Mouse (Mus musculus) CD4-positive, CD25-positive, alpha-beta regulatory T cell, adult 2 months (primary cell): ENCODE data around the gene Sufu.

Experiments used
- DNase-seq: peaks from one replicate; pipeline ENCODE4 v3.0.0-alpha.2; 2012; ENCODE audit warnings: low read depth, low spot score

The Sufu gene

DNA sequence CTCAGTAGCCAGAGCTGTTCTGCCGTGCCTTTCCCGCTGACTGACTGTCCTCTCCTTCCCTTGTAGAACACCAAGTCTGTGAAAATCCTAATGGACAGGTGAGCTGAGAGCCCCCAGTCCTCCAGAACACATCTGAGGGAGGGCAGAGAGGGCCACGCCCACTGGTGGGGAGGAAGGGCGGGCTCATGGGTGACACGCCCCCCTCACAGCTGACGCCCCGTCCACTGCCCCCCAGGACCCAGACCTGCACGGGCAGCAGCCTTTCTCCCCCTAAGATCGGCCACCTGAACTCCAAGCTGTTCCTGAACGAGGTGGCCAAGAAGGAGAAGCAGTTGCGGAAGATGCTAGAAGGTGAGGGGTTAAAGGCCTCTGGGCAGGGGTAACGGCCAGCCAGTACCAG is 117.7 kb downstream of the Sufu start:
- no peak for DNase-seq

DNA sequence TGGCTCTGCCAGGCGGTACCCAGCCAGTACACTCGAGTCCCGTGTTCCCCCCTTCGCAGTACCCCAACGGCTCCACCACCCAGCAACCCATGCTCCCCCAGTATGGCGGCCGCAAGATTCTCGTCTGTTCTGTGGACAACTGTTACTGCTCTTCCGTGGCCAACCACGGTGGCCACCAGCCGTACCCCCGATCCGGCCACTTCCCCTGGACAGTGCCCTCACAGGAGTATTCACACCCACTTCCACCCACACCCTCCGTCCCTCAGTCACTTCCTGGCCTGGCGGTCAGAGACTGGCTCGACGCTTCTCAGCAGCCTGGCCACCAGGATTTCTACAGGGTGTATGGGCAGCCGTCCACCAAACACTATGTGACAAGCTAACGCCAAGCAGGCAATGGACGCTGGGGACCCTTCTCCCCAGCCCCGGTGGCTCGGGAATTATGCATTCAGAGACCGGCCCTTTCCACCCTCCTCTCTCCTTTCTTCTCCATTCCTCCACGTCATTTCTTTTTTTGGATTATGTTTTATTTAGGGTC is 118.7 kb downstream of the Sufu start:
- DNase-seq = no peak

DNA sequence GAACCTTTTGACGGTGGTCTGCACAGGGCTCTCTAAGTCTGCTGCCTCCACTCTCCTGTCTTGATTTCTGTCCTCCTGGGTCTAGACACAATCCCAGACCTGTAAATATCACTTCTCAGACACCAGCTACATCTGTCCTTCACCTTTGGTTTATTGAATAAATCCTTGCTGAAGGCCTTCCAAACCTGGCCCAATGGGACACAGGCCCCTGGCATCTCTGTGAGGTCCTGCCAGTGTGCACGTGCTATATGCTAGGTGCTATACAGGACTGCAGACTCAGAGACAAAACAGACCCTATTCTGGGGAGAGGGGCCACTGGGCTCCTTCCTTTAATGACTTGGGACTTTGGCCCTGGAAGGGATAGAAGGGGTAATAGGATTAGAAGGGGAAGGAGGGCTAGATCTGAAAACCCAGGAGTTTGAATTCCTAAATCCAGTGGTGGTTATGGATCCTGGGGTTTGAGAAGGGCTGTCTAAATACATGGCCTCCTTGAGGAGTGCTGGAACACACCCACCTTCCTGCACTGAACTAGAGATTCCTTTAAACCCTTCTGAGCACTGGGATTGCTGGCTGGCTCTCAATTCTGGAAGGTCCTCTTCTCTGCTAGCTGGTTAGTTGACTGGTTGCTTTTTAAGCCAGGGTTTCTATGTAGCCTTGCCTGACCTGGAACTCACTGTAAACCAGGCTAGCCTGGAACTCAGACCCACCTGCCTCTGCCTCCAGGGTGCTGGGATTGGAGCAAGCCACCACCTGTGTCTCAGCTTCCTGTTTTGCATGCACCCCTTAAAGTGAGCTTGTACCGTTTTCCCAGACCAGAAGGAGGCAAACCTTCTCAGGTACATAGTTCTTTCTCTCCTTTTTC is 120.2 kb downstream of the Sufu start:
- DNase-seq = no peak

DNA sequence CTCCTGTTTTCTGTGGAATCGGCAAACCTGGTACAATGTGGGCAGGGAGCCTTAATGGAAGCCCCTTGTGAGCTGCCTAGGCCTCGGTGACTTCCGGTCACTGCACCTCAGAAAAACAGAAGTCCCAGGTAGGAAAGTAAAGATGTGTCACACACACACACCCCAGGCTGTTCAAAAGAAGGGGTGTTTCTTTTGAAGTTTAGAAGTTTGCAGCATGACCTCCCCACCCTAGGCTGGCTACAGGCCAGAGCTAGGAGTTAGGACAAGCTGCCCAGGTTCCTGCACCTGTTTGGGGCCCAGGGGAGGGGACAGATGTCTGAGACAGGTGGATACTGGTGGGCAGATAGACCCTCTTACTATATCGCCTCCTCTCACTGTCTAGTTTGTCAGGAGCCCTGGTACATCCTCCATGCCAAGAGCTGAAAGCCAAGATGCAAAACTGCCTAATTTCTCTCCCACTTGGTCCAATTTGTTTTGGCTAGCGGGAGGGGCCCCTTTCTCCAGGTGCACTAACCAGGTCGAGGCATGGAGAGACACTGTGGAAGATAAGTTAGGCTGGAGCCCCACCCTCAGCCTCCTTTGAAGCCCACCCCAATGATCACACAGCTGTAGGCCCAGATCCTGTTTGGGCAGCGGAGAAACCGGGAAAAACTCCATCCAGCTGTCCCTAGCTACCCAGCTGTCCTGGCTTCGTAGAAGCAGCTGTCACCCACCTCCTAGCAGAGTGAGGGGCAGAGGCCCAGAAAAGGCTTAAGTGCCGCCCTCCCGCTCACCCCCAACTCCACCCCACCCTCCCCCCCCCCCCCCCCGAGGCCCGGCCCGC is 121.0 kb downstream of the Sufu start:
- no peak for DNase-seq

DNA sequence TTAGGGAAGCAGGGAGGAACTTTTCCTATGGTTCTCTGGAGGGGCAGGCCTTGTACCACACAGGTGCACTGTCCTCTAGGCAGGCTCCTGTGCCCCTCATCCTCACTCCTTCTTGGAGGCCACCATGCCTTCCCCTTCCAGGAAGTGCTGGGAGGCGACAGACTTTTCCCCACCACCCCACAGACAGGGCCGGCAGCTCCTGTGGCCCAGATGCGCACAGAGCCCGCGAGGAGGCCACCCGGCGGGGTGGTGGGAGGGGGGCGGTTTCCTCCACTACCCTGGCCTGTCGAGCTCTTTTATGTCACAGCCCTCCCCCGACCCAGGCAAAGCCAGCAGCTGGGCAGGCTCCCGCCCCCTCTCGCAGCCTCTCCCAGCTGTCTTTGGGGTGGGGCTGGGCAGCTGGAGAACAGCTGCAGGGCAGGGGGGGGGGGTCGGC is 121.7 kb downstream of the Sufu start:
- DNase-seq = peak; percentile 67

DNA sequence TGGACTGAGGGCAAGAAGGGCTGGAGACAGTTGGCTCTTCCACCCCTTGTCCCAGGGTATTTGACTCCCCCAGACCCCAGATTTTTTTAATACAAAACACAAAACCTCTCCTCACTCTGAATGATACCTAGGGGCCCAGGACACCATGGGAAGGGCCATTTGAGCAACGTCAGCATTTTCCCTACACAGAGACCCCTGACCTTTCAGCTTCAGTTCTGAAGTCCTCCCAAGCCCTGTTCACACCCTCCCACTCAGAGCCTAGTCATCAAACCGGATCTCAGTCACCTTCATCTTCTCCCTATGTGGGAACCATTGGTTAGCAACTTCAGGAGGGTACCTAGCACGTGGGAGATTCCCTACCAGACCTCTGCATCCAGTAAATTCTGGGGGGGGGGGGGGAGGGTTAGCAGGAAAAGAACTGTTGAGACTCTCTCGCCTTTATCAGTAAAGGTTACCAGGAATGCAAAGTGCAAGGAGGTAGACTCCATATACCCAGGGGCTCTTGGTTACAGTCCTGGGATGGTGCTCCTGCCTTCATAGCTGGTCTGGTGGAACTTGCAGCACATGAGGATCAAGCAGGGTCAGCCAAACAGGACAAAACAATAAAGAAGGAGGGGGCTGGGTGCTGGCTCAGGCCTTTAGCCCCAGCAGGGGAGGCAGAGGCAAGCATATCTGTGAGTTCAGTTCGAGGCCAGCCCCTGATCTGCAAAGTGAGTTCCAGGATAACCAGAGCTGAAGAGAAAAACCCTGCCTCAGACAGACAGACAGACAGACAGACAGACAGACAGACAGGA is 122.3 kb downstream of the Sufu start:
- no peak for DNase-seq

DNA sequence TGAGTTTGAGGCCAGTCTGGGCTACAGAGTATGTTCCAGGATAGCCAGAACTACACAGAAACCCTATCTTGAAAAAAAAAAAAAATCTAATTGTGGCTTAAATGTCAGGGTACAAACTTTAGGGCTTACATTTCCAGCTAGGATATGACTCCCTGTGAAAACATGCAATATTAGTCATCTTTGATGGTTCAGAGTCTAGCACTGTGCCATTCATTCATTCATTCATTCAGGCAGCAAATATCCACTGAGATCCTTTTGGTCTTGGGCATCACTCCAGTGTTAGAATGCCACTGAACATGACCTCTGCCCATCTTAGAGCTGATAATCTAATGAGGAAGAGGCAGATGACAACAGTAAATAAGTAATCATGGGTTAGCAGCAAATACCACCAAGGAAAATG is 125.0 kb downstream of the Sufu start:
- no peak for DNase-seq

DNA sequence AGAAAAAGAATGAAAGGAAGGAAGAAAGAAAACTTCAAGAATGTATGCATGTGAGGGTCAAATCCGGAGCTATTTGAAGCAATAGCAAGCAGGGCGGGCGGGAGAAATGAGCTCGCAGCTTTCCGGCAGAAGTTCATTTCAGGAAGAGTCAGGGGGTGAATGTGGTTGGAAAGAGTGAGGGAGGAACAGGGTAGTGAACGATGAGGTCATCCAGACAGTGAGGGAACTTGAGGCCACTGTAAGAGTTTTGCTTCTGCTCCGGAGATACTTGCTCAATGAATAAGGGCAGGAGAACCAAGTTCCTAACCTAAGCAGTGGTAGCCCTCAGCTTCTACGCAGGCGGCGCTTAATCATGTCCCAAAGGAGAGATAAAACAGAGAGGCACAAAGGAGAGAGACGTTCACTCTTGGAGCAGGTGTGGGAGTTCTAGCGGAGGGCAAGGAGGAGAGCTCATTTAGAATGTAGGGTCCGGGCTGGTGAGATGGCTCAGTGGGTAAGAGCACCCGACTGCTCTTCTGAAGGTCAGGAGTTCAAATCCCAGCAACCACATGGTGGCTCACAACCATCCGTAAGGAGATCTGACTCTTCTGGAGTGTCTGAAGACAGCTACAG is 125.8 kb downstream of the Sufu start:
- DNase-seq = peak; percentile 49

DNA sequence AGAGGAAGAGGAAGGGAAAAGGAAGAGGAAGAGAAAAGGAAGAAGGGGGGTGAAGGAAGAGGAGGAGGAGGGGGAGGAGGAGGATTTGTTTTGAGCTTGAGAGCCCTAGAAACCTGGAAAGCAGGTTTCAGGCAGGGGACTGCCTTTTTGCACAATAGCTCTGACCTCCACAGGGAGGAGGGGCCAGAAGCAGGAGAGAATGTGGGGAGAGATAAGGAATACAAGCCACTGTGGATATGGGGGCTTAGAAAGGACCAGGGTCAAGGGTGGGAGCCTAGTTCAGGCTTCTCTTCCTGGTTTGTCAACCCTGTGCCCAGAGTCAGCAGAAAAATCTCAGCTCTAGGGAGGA is 126.4 kb downstream of the Sufu start:
- DNase-seq = no peak

DNA sequence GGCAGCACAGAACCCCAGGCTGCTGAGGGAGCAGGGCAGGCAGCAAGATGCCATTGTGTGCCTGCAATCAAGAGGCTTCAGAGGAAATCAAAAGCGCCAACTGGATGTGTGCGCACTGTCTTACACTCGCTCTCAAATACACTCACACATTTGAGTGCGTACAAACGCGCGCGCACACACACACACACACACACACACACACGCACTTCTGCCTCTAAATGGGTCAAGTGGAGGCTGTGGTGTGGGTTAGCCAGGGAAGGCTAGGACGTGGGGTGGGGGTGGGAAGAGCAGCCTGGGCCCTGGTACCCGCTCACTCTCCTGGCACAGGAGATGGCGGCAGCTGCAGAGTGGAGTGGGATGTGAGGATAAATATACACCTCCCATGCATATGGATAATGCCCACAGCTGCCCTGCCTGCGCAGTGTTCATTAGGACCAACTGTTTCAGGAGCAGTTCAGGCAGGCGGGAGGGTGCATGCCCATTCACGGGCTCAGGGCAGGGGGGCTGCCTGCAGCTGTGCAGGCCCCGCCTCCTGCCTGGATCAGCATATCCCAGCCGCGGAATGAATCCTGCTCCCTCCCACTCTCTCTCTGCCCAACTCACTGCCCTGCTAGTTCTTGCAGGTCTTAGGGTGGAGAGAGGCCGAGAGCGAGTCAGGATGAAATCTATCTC is 126.9 kb downstream of the Sufu start:
- DNase-seq = peak; percentile 46

DNA sequence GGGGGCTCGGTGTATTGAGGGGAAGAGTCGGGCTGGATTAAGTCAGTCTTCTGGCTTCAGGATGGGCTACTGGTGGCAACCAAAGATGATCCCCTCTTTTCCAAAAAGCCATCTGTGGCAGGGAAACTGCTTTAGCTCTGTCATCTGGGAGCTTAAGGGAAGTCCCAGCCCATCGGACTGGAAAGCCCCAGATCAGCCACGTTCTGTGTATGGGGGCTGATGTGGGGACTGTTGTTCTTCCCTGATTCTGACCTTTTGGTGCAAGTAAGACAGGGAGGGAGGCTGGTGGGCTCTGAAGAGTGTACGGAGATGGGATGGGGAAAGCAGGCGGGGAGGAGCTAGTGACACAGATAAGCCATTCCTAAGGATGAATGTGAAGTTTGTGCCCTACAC is 127.5 kb downstream of the Sufu start:
- DNase-seq = no peak

DNA sequence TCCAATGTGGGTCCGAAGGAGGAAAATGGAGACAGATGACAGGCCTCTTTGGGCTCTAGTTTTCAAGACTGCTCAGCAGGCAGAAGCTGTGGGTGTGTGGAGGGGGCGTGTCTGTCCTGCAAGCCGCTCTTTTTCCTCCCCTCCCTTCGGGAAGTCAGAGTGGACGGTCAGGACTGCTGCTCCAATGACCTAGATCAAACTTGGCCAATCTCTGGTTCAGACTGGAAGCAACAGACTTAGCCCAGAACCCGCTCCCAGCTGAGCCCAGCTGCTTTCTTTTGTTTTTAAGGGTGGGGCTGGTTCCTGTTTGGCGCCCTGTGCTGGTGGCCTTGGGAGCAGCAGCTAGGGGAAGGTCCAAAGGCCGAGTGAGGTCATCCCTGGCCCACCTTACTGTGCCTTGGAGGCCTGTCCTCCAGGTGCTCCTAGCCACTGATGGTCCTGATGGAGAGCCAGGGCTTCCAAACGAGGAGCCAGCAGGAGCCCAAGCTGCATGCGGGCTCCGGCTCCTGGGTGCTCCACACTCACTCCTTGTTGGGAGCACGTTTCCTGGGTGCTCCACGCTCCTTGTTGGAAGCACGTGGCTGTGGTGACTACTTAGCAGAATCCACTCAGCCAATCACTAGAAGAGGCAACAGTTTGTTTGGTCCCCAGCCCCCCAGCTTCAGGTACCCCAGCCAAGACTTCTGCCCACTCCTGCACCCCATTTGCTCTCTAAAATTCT is 128.1 kb downstream of the Sufu start:
- DNase-seq = no peak

DNA sequence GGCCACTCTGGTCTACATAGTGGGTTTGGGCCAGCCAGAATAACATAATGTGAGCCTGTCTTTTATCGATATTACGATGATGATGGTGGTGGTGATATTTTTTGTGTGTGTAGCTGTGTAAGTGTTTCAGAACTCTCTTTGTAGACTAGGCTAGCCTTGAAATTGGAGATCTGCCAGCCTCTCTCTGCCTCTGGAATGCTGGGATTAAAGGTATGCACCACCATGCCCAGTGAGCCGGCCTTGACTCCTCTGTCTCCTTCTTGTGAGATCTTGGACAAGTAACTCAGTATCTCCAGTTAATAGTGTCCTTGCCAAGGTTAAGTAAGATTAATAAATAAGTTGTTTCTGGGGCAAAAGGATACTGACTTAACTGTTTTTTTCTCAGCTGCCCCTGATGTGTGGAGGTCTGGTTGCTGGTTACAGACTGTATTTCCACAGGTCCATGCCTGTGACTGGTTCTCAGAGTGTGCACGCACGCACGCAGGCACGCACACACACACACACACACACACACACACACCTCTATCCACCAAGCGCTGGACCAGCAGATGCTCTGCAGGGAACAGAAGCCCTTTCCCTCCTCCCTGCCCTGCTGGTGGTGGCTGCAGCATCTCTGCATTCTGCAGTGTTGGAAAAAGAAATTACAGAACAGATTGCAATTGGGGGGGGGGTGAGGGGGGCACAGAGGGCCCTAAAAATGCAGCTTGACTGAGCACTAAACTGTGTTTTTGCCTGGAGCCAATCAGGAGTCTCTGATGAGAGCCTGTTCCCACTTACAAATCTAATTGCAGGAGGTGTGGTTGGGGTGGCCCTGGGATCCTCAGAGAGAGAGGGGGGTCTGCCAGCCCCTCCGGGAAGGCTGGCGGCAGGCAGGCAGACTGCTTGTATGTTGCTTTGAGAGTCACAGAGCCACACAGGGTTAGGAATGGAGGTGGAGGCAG is 129.3 kb downstream of the Sufu start:
- DNase-seq = no peak

DNA sequence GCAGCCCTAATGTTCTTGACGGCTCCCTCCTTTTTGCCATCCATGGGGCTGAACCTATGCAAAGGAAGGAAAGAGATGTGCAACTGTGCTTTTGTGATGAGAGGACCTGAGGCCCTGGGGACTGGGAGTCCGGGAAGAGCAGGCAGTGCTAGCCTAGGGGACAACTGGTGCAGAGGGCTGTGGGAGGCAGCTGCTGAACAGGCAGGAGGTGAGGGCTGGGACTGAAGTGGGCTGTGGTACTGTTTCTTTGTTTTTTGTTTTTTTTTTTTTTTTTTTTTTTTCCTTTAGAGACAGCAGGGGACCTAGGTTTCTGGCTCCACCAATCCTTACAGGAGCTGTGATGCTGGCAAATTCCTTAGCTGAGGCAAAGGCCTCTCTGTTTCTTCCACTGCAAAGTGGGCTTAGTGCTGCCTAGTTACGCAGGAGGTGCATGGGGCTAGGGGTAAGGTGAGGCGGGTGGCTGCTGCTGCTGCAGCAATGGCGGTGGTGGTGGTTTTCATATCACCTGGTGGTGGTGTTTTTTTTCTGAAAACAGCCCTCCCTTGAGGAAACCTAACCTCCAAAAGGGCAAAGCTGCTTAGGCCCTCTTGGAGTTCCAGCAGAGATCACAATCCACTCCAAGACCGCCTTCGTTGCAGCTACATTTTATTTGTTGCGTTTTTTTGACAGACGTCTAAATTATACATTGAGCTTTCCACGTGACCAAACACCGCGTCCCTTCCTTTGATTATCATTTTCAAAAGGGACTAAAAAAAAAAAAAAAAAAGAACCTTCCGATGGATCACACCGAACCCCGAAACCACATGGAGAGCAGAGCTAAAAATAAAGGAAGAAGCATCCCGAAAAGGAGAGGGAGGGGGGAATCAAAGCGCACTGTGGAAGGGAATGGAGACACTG is 131.2 kb downstream of the Sufu start:
- DNase-seq = no peak

DNA sequence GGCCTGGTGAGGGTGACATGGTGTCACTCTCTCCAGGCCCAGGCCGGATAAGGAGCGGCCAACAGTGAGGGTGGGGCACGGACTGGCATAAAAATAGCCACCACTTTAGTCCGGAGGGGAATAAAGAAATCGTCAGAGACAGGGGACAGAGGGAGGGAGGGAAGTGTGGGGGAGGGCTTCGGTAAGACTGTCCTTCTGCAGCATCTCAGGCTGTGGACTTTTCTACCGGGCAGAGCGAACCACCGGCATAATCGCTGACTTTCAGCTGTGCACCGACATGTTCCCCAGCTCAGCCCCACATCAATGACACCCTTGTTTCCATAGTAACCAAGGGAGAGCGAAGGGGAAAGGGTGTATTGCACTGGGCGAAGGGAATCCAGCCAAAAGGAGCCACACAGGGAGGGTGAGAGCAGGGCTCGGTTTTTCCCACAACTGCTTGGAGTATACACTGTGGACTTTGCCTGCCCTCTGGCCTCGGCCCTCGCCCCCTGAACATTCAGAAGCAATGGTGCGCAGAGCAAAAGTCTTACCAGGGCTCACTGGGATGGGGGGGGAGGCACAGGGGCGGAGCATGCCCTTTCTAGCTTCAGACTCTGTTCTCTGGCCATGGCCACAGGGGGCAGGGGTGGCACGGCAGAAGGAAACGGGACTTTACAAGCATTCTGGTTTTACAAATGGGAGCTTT is 132.0 kb downstream of the Sufu start:
- peak; percentile 68 for DNase-seq

DNA sequence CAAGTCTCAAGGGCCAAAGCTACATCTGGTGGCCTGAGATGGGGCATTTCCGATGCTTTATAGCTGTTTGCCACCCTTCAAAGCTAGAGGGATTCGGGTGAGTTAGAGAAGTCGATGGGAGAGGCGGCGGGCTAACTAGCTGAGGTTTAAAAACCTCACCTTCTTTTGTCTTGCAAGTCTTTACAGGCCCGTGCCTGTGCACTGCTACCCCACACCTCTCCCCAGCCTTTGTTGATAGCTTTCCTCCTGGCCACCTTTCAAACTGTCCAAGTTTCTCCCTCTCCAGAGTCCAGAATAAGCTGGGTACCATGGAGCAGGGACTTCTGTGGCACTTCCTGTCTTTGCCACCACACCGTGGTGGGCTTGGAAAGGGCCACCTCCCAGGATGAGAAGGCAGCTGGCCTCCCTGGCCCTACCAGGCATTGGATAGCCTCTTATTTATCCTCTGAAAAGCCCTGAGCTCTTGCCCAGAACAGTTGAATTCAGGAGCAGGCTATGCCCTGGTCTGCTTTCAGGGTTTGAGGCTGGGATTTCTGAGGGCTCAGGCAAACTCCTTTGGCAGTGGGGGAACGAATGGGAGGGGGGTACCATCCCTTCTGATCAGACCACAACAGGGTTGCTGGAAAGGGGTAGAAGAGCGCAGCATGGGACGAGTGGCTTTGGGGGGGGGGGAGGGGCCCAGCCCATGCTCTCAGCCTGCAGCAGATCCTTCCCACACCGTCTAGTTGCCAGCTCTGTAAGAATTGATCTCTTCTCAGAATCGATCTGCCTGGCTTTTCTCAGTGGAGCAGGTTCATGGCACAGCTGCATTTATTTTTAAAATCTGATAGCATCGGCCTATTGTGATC is 133.1 kb downstream of the Sufu start:
- DNase-seq = no peak
